Mouse (Mus musculus) right cerebral cortex, adult 2 months (tissue): ENCODE measurements around the gene Ubc.

Source experiments
- DNase-seq, 2 experiments: peaks; one replicate each; pipeline ENCODE4 v3.0.0; 2021 to 2022; ENCODE audit warnings: low spot score in 2 of 2

The Ubc gene

DNA sequence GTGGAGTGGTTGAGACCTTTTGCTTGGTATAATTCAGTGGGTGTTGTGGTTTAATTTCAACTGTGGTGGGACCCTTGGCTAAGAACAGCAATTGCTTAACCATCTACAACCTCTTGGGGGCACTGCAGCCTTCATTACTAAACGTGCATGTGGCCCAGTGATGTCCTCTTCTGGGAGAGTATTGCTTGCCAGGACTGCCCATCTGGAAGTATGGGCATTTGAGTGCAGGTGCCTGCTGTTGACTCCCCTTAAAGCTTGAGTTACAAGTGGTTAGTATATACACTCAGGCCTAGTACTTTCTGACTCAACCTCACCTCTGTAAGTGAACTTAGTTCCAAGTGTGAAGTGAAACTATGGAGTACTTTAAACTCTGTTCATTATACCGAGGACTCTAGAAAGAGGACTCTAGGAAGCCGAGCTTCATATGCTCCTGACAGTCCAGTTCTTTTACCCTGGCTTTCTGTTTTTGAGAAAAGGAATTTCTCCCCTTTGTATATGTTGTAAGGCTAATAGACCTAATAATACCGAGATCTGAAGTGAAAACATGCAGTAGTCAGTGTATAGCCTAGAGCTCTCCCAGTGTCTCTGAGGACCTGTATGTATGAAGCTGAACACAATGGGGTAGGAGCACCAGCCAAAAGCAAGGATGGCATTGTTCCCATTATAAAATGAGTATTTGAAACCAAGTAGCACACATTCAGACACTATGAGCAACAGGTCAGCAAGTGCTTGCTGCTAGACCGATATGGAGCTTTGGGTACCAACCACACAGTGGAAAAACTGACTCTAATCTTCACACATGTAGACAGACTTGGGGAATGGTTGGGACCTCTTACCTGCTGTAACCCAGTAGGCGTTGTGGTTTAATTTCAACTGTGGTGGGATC, 7.1 kb downstream of the Ubc start:
- DNase-seq = peak; percentile 67 to 77

DNA sequence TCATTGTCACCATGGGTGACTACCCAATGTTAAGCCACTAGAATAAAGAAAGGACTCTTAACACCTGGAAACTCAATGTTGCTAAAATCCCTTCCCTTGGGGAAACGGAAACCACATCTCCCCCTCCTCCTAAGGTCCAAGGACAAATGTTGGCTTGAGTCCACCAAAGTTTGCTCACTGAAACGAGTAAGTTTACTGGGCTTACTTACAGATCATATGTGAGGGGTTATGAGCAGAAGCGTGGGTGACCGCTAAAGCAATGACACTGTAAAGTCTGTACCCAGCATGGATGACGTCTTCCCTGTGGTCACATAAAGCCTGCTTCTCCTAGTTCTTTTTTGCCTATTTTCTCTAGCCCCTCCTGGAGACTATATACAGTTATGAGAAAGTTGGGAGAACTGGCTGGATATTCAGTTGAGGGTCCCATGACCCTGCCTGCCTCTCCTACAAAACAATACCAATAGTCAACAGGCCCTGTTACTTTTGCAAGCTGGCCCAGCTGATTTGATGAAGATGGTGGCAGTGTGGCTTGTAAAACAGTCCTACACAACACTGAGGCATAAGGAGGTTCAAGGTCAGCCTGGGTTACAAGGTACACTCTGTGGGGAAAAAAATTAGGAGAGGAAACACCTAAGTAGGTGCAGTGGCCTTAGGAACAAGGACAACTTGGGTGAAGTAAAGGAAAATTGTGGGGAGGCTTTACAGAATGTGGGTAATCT, 7.9 kb downstream of the Ubc start:
- no peak for DNase-seq

DNA sequence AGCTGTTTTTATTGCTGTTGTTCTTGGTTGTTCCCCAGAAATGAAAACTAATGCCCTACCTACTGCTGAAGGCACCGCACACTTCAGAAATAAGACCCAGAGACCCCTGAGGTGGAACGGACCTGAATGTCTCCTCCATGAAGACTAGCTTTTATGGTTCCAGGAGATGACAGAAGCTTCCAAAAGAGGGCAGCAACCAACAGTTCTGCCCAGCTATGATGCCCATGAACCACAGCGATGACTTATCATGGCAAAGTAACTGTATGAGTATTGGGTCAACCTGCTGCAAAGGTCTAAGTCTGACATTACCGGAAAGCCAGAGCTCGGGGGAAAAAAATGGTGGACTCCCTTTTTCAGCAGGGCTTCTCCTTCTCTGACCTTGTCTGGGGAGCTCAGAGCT, 11.1 kb downstream of the Ubc start:
- no peak for DNase-seq

DNA sequence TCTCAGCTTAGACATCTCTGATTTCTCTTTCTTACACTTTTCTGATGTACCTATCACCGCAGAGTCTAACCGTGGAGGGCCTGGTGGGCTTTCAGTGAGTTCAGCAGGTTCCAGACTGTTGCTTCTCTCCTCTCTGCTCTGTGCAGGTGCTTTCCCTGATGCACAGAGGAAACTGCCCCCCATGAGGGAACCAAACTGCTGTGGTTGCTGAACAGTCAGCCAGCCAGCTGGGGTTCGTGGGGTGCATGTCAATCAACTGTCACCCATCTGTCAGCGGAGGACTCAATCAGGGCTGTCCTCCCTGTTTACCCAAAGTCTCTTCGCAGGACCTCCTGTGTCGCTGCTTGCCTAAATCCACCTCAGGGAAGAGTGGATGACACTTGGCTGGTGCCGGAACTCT, 12.8 kb downstream of the Ubc start:
- no peak for DNase-seq

DNA sequence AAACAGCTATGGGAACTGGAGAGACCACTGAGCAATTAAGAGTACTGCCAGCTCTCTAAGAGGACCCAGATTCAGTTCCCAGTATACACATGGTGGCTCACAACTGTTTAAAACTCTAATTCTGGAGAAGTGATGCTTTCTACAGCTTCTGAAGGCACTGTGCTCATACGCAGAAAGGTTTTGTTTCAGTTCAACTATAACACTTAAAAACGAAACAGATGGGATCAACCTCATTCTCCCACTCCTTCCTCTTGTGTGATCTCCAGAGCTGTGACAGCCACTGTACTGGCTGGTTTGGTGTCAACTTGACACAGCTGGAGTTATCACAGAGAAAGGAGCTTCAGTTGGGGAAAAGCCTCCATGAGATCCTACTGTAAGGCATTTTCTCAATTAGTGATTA, 14.1 kb downstream of the Ubc start:
- no peak for DNase-seq

DNA sequence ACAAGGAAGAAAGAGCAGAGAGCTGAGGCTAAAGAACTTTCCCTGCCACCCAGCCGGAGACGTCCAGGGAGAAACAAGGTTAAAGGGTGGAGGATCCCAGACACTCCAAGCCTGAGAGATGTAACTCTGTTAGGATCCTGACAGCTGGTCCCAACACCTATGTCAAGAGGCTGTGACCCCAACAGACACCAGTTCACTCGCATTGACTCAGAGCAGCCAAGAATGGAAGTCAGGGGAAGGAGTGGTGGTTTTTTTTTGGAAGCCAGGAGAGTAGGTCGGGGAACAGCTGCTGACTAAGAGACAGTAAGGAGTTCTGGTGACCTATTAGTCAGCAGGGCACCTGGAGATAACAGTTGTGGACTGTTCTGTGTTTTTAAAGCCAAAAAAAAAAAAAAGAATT, 18.0 kb downstream of the Ubc start:
- DNase-seq = no peak

DNA sequence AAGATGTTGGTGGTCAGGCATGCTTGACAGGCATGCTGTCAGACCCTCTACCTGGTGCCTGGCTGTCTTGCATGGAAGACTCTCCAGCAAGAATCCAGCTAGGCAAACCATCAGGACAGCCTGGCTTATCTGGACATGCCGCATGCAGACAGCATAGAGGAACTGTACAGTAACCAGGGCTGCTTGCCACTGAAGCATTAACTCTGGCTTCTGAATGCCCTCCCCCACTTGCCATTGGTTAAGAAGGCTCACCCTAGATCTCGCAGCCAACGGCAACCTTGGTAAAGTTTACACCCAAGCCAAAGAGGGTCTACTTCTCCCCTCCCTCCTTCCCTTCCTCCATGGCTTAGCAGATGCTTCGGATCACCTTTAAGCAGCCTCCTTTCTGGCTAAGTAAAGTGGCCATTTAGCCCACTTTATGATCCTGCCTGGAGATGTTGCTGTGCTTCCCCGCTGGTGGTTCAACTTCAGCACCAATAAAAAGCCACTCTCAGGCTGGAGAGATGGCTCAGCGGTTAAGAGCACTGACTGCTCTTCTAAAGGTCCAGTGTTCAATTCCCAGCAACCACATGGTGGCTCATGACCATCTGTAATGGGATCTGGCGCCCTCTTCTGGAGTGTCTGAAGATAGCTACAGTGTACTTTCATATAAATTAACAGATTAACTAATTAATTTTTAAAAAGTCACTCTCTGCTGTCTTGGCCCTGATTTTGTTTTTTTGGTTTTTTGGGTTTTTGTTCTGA, 18.9 kb downstream of the Ubc start:
- no peak for DNase-seq

DNA sequence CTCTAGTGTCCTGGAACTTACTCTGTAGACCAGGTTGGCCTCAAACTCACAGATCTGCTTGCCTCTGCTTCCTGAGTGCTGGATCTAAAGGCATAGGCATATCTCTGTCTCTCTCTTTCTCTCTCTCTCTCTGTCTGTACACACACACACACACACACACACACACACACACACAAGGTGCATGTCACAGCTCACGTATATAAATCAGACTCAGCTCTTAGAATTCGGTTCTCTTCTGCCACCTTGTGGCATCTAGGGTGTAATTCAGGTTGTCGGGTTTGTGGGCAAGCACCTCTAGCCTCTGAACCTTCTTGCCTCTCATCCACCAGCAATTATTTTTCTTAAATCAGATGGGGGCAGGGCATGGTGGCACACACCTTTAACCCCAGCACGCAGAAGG, 21.4 kb downstream of the Ubc start:
- peak; percentile 80 to 87 for DNase-seq

DNA sequence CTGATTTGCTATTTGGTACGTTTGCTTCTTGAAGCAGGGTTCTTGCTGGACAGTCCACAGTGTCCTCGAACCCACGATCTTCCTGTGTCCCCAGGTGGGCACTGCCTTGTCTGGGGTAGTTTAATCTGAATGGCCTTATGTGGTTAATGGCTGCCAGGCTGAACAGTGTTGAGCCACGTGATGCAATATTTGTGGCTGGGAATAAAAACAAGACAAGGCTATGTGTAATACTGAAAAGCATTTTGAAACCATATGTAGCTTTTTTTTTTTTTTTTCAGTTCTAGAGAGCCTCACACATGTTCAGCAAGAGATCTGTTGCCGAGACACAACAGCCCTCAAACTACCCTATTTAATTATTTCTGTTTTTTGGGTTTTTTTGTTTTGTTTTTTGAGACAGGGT, 21.8 kb downstream of the Ubc start:
- DNase-seq = no peak

DNA sequence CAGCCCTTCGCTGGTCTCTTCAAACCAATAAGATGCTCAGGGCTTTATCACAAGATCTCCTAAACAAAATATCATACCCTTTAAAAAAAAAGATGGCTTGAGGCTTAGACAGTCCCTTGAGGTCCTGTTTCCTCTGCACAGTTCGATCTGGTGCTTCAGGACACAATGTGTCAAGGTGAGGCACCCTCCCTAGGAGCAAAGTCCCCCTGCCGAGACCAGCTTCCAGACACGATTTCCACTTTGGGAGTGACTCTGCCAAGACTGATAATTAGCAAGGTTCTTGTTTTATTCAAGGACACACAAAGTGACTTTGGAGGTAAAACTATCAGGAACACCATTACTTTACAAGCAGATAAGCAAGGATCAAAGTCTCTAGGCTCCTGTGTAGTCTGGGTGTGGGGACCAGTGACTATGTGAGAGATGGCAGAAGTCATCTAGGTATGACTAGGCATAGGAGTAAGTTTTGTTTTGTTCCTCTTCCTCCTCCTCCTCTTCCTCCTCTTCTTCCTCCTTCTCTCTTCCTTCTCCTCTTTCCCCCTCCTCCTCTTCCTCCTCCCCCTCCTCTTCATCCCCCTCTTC, 25.1 kb downstream of the Ubc start:
- DNase-seq = no peak

DNA sequence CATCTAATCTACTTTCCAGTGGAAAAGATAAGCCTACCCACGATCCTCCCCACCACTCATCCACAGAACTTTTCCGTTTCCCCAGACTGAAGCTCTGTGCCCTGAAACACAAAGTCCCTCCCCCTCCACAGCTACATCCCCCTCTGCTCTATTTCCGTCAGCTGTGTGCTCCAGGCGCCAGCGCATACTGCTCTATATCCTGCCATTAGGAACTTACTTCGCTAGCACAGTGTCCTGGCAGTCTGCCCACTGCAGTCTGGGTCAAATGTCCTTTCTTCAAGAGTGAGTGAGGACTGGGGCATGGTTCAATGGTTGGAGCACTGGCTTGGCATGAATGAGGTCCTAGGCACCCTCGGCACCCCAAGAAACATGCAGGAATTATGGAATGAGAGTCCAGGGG, 26.1 kb downstream of the Ubc start:
- DNase-seq = no peak

DNA sequence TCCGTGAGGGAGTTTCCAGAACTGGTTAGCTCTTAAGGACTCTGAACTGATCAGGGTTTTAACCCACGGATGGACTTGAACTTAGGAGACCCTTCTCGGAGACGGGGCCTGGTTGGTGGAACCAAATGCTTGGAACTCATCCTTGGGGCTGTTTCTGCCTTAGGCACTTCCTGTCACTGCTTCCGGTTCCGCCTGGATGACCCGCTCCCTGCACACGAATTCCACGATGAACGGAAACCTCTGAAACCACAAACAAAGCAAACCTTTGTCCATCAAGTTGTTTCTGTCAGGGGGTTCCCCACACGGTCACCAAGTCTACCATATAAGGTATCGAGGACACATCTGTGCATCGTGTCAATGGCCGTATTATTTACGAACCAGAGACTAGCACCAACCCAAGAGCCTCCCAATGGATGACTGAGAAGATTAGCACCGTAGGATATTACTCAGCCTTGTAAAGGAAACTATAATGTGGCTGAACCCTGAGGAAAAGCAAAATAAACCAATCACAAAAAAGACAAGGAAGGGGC, 29.0 kb downstream of the Ubc start:
- DNase-seq = no peak

DNA sequence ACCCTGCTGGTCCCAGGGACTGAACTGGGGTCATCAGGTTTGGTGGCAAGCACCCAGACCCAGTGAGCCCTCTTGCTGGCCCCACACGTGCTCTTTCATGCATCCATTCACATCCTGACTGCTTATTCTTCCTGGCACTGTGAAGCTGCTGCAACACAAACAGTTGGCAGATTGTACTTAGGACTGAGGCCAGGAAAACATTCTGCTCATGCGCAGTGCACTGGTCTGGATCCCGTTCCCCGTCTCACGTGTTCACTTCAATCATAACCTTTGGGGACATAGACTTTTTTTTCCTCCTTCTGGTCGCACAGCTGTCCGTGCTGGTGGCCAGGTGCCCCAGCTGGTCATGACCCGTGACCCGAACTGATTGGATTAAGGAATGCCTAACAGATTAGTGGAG, 29.4 kb downstream of the Ubc start:
- no peak for DNase-seq

DNA sequence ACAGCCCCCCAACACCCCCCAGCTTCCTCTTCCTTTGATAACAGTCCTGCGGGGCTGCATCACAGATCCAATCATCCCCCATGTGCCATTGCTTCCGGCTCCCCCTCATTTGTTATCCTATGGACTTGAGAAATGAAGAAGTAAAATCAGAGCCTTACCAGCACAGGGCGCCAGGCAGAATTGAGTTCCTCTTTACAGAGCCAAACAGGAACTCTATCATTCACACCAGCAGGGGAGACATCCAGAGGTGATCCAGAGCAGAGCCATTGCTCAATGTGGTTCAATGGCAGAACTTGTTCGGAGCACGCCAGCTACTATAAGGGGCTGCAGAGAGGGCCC, 31.8 kb downstream of the Ubc start:
- DNase-seq = no peak

DNA sequence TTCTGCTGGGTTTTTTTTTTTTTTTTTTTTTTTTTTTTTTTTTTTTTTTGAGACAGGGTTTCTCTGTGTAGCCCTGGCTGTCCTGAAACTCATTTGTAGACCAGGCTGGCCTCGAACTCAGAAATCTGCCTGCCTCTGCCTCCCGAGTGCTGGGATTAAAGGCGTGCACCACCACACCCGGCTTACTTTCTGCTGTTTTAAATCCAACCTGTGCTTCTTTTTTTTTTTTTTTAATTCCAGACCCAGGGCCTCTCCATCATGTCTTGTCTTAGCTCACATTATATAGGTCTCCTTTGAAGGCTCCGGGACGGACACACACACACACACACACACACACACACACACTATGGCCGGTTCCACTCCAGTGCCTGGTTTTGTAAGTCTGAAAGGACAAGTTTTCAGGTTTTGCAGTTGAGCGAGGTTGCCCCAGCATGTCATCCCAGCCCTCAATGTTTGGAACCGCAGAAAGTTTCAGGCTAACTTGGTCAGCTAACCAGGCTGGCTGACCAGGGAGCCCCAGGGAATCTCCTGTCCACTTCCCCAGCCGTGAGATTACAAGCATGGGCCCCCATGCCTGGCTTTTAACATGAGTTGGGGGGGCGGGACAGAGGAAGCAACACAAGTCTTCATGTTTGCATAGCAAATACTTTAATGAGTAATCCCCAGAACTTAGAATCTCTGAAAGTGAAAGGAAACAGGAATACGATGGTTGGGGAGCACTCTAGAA, 32.3 kb downstream of the Ubc start:
- no peak for DNase-seq

DNA sequence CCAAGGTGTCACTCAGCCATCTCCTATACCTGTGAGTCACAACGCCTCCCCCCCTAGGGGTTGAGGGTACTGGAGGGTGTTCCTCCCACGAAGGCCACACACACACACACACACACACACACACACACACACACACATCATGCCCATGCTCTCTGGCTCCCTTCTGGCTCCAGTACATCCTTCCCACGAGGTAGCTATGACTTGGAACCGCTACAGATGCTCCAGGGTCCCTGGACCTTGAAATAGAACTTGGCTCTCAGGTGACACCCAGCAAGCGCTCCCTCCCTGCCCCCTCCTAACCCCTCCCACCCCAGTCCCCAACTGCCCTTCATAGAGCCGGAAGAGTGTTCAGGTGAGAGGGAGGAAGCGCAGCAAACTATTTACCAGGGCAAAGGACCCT, 34.4 kb downstream of the Ubc start:
- no peak for DNase-seq

DNA sequence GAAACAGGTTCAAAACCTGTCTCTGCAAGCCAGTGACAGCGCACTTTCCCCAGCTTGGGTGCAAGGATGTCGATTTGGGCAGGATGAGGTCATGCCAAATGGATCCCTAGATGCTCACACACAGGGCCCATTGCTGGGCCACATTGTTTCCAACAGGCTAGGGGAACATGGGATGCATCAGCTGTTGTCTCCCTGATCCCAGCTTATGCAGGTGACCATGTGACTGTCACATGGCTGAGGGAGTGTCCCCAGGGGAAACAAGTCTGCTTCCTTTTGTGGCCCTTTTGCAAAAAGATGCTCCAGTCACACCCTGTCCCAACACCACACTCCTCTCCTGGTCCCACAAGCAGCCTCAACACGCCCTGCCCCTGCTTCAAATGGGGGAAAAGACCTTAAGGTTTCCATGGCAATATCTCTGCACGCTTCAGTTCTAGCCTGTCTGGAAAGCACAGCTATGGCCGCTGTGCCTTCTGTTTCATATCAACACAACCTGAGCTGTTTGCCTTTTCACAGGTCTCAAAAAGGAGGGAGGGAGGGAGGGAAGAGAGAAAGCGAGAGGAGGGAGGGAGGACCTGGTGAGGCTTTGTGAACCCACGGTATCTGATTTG, 35.0 kb downstream of the Ubc start:
- no peak for DNase-seq

DNA sequence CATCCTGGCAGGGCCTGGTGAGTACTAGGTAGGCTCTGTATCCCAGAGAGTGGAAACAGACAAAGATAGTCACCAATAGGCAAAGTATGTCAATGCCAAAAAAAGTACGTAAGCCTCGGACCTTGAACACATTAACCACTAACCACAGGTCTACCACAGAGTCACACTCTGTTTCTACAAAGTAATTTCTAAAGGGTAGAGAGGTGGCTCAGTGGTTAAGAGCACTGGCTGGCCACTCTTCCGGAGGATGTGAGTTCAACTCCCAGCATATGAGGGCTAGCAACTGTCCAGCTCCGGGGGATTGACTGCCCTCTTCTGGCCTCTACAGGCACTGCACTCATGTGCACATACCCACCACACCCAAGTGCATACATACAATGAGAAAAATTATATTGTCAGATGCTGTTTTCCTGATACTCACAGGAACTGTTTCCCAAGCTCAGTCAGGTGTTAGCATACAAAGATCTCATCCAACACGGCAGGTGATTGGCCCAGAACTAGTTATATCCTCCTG, 37.2 kb downstream of the Ubc start:
- DNase-seq = no peak

DNA sequence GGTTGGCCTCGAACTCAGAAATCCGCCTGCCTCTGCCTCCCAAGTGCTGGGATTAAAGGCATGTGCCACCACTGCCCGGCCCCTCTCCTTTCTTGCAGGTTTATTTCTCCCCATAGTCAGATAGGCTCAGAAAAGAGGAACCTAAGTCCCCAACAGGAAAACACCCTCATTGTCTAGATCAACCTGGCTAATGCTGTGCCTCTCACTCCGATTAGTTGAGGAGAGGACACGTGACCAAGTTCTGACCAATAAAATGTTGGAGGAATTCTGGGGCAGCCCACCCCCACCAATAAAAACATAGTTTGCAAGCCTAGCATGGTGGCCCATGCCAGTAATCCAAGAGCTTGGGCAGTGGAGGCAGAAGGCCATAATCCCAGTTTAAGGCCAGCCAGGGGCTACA, 38.1 kb downstream of the Ubc start:
- DNase-seq = no peak

DNA sequence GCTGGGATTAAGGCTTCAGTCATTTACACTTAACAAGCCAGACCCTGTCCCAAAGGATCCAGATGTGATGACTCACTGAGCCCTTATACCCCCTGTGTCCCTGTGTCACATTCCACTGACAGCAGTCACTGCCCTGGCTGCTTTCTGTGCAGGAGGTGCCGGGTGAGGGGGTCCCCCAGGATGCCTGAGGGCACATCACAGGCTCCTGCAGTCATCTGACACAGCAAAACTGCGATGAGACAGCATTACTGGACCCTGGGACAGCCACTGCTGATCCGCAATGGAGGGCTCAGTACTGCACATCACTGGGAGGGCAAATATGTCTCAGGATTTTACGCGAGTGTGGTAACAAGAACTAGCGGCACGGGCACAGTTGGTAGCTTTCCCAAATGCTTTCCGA, 38.9 kb downstream of the Ubc start:
- no peak for DNase-seq

DNA sequence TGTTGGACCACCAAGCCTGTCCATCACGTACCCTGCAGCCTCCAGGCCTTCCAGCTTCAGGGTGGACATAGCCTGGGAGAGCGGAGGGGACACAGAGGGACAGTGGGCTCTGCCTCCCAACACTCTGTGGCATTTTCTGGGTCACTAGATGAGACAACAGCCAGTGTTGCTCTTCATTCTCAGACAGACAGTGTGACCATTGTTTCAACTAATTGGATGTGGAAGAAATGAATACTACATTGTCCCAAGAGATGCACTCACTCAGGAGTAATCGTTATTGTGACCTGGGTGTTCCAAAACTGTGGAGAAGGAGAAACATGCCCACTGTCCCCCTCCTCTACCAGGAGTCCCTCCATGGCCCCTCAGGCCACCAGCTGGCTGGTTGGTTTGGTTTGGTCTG, 40.6 kb downstream of the Ubc start:
- no peak for DNase-seq
